Mouse (Mus musculus) adrenal gland, postnatal 14 days (tissue): ENCODE data around the gene Cbarp. TPM values are rescaled to one million over a fixed set of nuclear protein-coding genes. Genes with fewer than 3 reads are reported as not detected.

Experiments
- DNase-seq: peaks from one replicate; pipeline ENCODE4 v3.0.0; 2021; ENCODE audit warnings: mixed read lengths
- total RNA-seq: library from RNA; stranded (reverse); gene quantifications from 2 replicates; pipeline ENCODE4 v1.2.3, GENCODE M21; 2021

Gene Cbarp
- total RNA-seq, 1 experiment from 2014 or later, result 137 TPM

GRCm38 (mm10) chr10:80143664-80144063 lies 3.0 kb upstream of the Cbarp start:
- DNase-seq, result no peak

GRCm38 (mm10) chr10:80142530-80142925 lies 1.9 kb upstream of the Cbarp start:
- DNase-seq, result peak; percentile 62

DNA sequence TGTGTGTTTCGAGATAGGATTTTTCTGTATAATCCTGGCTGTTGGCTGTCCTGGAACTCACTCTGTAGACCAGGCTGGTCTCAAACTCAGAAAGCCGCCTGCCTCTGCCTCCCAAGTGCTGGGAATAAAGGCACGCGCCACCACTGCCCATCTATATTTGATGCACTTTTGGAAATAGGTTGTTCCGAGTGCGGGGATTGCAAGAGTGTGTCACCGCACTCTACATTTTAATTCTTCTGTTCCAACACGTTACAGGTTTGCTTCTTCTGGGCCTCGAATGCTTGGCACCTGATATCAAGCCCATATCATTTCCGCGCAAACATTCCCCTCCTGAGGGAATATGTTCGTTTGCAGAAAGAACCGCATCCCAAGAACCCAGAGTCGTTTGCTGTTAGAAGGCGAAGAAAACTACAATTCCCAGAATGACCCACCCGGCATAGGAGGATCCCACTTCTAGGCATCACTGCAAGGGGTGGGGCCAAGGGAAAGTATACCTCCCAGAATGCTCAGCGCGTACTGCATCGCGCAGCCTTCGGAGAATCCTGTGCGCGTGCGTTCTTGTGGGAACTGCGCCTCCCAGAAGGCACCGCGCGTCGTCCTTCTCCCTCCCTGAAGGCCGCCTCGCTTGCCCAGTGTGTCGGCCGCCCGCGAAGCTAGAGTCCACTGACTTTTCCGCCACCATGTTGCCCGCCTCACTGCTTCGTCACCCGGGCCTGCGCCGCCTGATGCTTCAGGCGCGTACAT lies 1.3 kb upstream of the Cbarp start:
- peak; percentile 97 for DNase-seq

- DNase-seq, result peak; percentile 98
Measured at GRCm38 (mm10) chr10:80141243-80141642, 608 bp upstream of the Cbarp start.

GRCm38 (mm10) chr10:80139975-80140665 lies 515 bp downstream of the Cbarp start:
- no peak for DNase-seq

GRCm38 (mm10) chr10:80139439-80139775 lies 1.2 kb downstream of the Cbarp start:
- no peak for DNase-seq

DNA sequence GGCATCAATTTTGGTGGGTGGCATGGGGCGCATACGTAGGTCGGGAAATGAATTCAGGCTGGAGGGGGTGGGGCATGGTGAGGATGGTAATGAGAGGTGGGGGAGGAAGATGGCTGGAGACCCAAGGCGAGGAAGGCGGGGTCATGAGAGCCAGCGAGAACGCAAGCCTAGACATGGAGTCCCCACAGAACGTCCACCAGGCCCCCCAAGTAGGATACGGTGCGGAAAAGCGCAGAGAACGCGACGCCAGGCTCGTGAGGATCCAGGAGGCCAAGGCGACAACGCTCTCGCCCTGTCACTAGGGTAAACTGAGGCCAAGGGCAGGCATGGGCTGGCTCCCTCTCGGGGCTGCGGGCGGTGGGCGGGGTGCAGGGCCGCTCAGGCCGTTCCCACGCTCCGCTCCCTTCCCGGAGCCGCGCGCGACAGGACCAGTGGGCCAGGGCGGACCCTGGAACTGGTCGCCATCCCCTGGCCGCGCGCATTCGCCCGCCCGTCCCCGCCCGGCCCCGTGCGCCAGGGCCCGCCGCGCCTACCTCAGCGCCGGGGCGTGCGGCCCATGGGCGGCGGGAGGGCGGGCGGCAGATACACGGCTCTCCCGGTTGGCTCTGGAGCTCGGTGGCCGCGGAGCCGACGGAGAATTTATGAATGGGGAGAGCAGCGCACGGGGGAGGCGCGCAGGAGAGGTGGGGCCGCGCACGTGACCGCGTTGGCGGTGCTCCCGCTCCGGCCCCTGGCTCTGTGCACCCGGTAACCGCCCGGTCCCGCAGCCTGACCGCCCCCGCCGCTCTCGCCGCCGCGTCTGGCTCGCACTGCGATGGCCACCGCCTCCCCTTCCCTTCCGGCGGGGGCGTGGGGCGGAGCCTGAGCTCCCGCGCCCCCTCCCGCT lies 1.8 kb downstream of the Cbarp start, which contains the start of gene Atp5d:
Atp5d (plus strand) TSS at position 80 of the 886 bp plus-strand sequence.
- peak; percentile 82 for DNase-seq

DNA sequence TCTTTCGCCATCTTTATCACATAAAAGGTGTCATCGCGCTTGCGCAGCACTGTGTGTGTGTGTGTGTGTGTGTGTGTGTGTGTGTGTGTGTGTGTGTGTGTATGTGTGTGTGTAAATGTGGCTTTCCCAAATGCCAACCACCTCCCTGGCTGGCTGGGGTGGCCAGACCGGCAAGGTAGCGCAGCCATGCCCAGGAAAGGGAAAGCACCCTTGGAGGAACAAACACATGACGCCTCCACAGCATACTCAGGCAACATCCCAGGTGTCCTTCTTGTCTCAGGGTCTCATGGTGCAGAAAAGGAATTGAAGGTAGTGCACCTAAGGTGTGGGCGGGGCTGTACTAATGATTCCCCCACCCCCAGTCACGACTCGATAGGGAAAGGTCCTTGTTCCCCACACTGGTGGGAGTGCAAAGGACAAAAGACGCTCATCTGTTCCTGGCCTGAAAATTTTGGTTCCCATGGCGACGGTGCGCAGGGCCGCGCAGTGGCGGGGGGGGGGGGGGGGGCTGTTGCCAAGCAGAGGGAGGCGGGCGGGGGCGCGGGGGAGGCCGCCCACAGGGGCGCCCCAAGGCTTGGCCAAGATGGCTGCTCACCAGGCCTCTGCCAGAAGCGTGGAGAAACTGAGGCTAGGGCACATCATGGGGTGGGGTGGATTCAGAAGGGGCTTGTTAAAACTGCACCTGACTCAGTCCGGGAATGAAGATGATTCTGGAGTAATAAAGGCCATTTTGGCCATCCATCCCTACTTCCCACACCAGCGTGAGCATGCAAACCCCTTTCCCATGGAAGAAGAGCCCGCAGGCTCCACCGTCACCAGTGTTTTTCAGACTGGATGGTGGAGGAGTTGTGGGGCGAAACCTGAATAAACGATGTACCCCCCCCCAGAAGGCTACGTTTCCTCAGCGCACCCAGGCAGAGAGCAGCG lies 2.7 kb downstream of the Cbarp start:
- DNase-seq, result peak; percentile 56

- DNase-seq, result peak; percentile 71
Measured at GRCm38 (mm10) chr10:80136952-80137625, 3.5 kb downstream of the Cbarp start.

GRCm38 (mm10) chr10:80136179-80136951 lies 4.3 kb downstream of the Cbarp start:
- DNase-seq, result peak; percentile 48

DNA sequence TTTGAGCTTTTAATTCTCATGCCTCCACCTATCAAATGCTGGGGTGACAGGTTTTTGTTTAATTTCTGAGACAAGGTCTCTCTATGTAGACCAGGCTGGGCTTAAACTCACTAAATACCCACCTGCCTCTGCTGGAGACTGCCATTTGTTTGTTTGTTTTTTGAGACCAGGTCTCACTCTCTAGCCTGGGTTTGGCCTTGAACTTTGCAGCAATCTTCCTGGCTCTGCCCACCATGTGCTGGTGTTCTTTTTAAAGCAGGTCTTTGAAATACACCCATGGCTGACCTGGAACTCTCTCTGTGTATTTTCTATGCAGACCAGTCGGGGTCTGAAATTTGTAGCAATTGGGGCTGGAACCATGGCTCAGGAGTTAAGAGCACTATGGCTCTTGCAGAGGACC lies 5.0 kb downstream of the Cbarp start:
- no peak for DNase-seq

DNA sequence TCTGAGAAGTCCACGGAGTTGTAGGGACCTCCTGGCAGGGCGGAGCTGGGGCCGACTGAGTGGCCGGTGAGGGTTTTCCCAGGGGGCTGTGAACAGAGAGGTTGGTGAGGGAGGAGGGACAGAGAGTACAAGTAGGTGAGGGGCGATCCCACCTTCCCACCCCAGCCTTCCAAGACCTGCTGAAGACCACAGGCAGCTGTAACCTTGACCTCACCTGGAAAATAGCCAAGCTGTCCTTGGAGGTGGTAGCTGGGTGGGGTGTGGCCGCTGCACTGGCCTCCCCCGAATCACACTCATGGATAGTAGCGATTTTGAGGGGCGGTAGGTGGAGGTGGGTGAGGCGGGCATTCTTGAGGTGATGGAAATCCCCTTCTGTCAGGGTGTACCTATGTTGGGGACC lies 5.5 kb downstream of the Cbarp start:
- no peak for DNase-seq

DNA sequence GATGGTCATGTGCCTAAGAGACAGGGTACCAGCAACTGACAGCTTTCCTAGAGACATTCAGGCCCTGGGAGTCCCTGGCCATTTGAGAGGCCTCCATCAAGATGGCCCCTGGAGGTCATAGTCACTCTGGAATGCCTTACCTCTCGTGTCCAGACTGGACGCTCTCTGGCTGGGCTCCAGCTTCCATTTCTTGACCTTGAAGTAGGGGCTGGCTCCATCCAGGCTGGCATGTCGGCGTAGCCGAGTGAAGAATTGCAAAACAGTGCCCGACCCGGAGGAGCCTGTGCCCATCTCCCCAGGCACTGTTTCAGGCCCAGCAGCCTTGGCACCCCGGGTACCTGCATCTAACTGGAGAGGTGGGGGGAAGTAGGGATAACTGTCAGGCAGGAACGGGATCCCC lies 6.2 kb downstream of the Cbarp start:
- peak; percentile 72 for DNase-seq

DNA sequence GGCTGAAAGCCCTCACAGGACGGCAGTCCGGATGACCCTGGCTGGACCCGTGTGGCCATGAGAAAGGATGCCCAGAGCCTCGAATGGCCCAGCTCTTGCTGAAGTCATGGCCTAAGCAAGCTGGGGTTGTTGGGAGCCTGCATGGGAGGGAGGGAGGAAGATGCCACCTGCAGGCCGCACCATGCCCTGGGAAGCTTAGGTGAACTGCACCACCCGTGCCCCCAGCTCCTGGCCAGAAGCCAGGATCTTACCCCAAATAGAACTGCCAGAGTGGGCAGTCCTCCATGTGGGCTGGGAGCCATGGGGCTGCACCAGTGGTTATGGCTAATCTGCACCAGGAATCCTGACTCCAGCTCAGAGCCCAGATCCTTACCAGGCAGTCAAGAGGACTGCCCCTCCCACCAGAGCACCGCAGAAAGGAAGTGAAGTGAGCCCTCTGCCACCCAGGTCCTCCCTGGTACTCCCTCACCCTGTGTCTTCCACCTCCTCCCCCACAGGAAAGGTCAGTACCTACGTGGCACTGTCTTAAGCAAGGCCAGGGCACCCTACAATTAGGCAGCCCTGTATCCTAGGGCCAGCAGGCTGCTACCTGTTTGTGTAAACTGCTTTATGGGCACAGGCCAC lies 7.3 kb downstream of the Cbarp start:
- DNase-seq, result peak; percentile 55

GRCm38 (mm10) chr10:80131952-80132350 lies 8.7 kb downstream of the Cbarp start:
- DNase-seq, result no peak

GRCm38 (mm10) chr10:80131316-80131951 lies 9.2 kb downstream of the Cbarp start:
- peak; percentile 87 for DNase-seq

GRCm38 (mm10) chr10:80130403-80131031 lies 10.1 kb downstream of the Cbarp start:
- DNase-seq, result no peak

- no peak for DNase-seq
Measured at GRCm38 (mm10) chr10:80129846-80130245, 10.8 kb downstream of the Cbarp start.

GRCm38 (mm10) chr10:80127920-80128319 lies 12.7 kb downstream of the Cbarp start:
- DNase-seq, result no peak
